Mouse (Mus musculus): ENCODE data around the gene Fbxl3. TPM values are rescaled to one million over a fixed set of nuclear protein-coding genes. Genes with fewer than 3 reads are reported as not detected.

Fbxl3 gene
- 10 to 100 TPM; 93.1 to 98.2 TPM for total RNA-seq (2021)
- long read RNA-seq, experiment 1, full-length matches to known transcripts = 26 of 46 reads
- long read RNA-seq, experiment 1, partial matches to known transcripts = 1 of 46 reads
- long read RNA-seq, experiment 1, other reads (novel, unspliced or antisense) = 19 of 46 reads
- long read RNA-seq, experiment 2, full-length matches to known transcripts = 76 of 112 reads
- long read RNA-seq, experiment 2, partial matches to known transcripts = 3 of 112 reads
- long read RNA-seq, experiment 2, other reads (novel, unspliced or antisense) = 33 of 112 reads

- peak; percentile 77 to 85 for DNase-seq (ENCODE audit: low spot score in 2 of 2)
Measured at GRCm38 (mm10) chr14:103099238-103099933, at the start of gene Fbxl3. Gene Fbxl3 (minus strand): TSS chr14:103099566.

GRCm38 (mm10) chr14:103131991-103132390 is 32.6 kb upstream of the Fbxl3 start:
- DNase-seq (ENCODE audit: low spot score in 2 of 2) = no peak

- DNase-seq (ENCODE audit: low spot score in 2 of 2) = no peak
Measured at GRCm38 (mm10) chr14:103125756-103126155, 26.4 kb upstream of the Fbxl3 start.

GRCm38 (mm10) chr14:103114994-103115670 is 15.8 kb upstream of the Fbxl3 start:
- DNase-seq (ENCODE audit: low spot score in 2 of 2) = no peak

GRCm38 (mm10) chr14:103112606-103113363 is 13.4 kb upstream of the Fbxl3 start:
- no peak for DNase-seq (ENCODE audit: low spot score in 2 of 2)

- no peak for DNase-seq (ENCODE audit: low spot score in 2 of 2)
Measured at GRCm38 (mm10) chr14:103109971-103110370, 10.6 kb upstream of the Fbxl3 start.

- no peak for DNase-seq (ENCODE audit: low spot score in 2 of 2)
Measured at GRCm38 (mm10) chr14:103106301-103106700, 6.9 kb upstream of the Fbxl3 start.

GRCm38 (mm10) chr14:103102731-103103335 is 3.5 kb upstream of the Fbxl3 start:
- DNase-seq (ENCODE audit: low spot score in 2 of 2) = no peak

GRCm38 (mm10) chr14:103102246-103102645 is 2.9 kb upstream of the Fbxl3 start:
- DNase-seq (ENCODE audit: low spot score in 2 of 2) = no peak

GRCm38 (mm10) chr14:103101171-103101570 is 1.8 kb upstream of the Fbxl3 start:
- no peak for DNase-seq (ENCODE audit: low spot score in 2 of 2)

- DNase-seq (ENCODE audit: low spot score in 2 of 2) = no peak
Measured at GRCm38 (mm10) chr14:103100296-103100695, 930 bp upstream of the Fbxl3 start.

GRCm38 (mm10) chr14:103098587-103099235 is 655 bp downstream of the Fbxl3 start:
- DNase-seq (ENCODE audit: low spot score in 2 of 2) = peak; percentile 68 to 75

GRCm38 (mm10) chr14:103098213-103098586 is 1.2 kb downstream of the Fbxl3 start:
- no peak for DNase-seq (ENCODE audit: low spot score in 2 of 2)

GRCm38 (mm10) chr14:103096621-103097020 is 2.7 kb downstream of the Fbxl3 start:
- DNase-seq (ENCODE audit: low spot score in 2 of 2) = peak in 1 of 2 experiments; percentile 15

- DNase-seq (ENCODE audit: low spot score in 2 of 2) = no peak
Measured at GRCm38 (mm10) chr14:103095826-103096225, 3.5 kb downstream of the Fbxl3 start.

GRCm38 (mm10) chr14:103095036-103095435 is 4.3 kb downstream of the Fbxl3 start:
- no peak for DNase-seq (ENCODE audit: low spot score in 2 of 2)

- DNase-seq (ENCODE audit: low spot score in 2 of 2) = no peak
Measured at GRCm38 (mm10) chr14:103093670-103094069, 5.7 kb downstream of the Fbxl3 start.

- DNase-seq (ENCODE audit: low spot score in 2 of 2) = no peak
Measured at GRCm38 (mm10) chr14:103093236-103093635, 6.1 kb downstream of the Fbxl3 start.

- DNase-seq (ENCODE audit: low spot score in 2 of 2) = no peak
Measured at GRCm38 (mm10) chr14:103088624-103089023, 10.7 kb downstream of the Fbxl3 start.

GRCm38 (mm10) chr14:103087846-103088245 is 11.5 kb downstream of the Fbxl3 start:
- no peak for DNase-seq (ENCODE audit: low spot score in 2 of 2)

All from adrenal gland, postnatal 4 days (tissue).